Mouse (Mus musculus) heart, adult 9 months (tissue): ENCODE measurements at regions not wholly inside any gene's neighbourhood (a gene's known extent, or its start where the extent isn't known, plus 50 kb on each side); places are given as distances from the start of the nearest gene placed in this dataset.
A peak's percentile ranks its signal among the peaks of the same experiment; 100 is the strongest.

Experiments used
- DNase-seq, 2 experiments: peaks; one replicate each; pipeline ENCODE4 v3.0.0; 2022; ENCODE audit warnings: low spot score in 2 of 2

DNA sequence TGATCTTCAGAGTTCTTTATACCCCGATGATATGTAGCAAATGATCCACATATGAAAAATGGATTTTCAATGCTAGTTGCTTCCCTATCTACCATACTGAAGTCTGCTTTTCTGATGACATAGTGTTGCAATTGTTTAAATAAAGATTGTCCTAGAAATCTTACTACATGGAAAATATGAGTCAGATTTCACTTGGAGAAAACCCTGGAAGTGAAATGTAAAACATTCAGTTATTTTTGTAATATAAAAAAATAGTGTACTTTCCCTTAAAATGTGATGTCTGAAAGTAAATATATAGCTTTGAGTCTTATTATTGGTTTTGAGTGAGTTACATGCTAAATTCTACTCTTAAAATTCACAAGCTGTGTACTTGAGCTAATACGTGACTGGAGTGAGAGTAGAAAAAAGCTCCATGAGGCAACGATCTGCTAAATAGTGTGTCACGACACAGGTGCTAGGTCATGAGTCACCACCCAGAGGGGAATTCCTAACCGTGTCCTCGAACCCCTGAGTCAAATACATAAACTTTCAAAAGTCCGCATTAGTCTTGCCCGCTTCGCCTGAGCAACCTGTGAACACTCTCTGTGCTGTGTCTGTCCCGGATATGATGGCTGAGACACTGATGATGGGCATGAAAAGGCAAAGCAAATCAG, 430.5 kb downstream of the Hsfy2 start:
- DNase-seq, result no peak

- DNase-seq, result no peak
Measured at GRCm38 (mm10) chr1:56195224-56195623, 442.0 kb downstream of the Hsfy2 start.

GRCm38 (mm10) chr1:56183503-56184198, 453.6 kb downstream of the Hsfy2 start:
- no peak for DNase-seq

- no peak for DNase-seq
Measured at GRCm38 (mm10) chr1:56179206-56179985, 457.8 kb downstream of the Hsfy2 start.

DNA sequence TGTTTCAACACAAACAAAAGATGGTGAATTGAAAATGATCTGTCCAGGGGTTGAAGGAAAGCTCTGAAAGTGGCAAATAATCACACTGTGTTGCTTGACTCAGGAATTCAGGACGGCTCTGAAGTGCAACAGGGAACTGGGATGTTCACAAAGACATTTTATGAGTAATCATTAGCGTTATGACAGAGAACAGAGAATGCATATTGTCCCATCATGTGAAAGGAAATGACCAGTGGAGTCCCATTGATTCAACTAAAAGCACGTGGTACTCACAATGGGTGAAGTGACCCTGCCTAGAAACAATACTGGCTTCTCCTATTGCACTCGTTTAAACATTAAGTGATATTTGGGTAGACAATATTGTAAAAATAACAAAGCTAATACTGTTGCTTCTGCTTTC, 466.1 kb downstream of the Hsfy2 start:
- DNase-seq, result no peak

DNA sequence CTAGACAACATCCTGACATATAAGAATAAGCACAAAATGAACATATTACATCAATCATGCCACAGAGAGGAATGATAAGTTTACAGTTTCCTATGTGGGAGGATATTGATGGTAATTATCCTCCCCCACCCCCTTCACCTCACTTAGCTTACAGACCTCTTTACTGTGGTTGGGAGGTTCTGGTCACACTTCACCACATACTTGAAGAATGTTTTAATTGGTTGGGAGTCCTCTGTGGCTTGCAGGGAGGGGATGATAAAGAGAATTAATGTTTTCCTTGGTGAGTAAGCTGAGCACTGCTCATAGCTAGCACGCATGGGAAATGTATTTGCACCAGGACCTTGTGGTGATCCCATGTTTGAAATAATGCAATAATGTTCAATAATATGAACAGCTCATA, 468.5 kb downstream of the Hsfy2 start:
- DNase-seq, result no peak

DNA sequence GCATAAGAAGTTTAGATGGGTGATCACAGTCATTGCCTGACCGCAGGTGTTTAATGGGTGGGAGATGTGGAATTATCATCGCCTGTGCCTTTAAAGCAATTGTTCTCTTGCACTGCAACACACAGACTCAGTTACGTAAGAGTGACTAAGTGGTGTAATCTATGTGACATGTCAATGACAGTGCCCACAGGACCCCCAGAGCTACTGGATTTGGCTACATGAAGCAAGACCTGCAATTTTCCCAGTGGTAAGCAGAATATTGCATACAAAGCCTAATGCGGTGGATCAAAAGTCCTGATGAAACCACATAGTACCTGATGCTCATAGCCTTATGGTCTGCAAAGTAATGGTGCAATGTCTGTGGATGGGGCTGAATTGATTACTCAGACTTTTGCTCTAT, 469.2 kb downstream of the Hsfy2 start:
- DNase-seq, result no peak

DNA sequence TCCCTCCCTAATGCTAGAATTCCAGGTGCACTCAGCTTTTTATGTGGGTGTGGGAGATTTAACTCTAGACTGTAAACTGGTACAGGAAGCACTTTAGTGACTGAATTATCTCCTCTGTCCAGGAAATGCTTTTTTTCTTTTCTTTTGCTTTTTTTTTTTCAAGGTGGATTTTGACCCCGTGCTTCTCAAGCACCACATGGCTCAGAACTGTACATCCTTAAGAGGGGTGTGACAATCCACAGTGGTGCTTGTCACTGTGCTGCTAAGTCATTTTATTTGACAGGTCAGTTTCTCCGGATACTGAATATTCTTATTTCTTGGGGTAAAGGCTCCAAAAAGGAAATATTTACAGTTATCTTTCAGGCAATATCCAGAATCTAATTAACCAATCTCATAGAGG, 472.0 kb downstream of the Hsfy2 start:
- no peak for DNase-seq

GRCm38 (mm10) chr1:56164366-56164765, 472.9 kb downstream of the Hsfy2 start:
- DNase-seq, result no peak

DNA sequence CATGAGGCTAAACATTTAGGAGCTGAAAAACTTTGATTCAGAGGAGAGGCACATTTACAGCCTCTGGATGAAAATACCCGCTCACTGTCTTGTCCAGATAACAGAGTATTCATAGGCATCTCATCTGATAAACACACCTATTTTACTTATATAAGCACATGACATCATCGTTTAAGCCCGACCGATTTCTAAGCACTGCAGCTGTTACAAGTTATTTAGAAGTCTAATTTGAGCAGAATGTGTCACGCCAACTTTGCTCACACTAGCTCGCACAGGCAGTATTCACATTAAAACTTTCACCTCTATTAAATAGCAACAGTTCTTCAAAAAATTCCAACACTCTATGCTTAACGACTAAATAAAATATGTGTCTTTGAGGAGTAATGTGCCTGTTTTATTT, 506.3 kb downstream of the Hsfy2 start:
- no peak for DNase-seq

GRCm38 (mm10) chr1:56089254-56089834, 547.9 kb downstream of the Hsfy2 start:
- peak; percentile 77 to 89 for DNase-seq

GRCm38 (mm10) chr1:56088357-56088756, 548.9 kb downstream of the Hsfy2 start:
- DNase-seq, result no peak

DNA sequence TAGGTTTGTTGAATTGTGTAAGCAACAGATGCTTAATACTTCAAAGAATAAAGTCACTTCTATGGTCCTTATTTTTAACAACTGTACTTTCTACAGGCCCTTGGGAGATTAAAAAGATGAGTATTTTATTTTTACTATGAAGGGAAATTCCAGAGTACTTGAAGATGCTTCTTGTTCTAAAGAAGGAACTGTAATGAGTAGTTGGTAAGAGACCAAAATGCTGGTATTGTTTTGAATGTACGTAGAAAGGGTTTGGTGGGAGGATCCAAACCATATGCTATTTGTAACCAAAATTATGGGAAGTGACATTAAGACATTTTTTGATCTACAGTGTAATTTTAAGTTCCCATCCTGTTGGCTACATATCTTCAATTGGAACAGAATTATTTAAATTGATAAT, 560.5 kb downstream of the Hsfy2 start:
- DNase-seq, result no peak

DNA sequence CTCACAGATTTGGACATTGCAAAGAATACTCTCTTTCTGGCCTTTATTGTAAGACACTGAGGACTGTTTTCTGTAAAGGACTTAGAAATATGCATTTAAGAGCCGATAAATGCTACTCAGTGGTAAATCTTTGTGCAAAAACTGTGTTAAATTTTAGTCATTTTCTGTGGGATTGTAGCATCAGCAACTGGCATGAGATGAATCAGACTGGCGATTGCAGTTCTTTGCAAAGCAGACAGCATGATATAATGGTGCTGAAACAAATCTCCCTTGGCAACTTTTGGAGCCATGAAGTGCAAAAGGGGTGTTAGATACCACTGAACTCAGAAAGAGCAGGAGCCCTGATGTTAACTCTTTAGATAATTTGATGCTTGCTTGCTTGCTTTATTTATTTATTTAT, 565.0 kb downstream of the Hsfy2 start:
- no peak for DNase-seq

DNA sequence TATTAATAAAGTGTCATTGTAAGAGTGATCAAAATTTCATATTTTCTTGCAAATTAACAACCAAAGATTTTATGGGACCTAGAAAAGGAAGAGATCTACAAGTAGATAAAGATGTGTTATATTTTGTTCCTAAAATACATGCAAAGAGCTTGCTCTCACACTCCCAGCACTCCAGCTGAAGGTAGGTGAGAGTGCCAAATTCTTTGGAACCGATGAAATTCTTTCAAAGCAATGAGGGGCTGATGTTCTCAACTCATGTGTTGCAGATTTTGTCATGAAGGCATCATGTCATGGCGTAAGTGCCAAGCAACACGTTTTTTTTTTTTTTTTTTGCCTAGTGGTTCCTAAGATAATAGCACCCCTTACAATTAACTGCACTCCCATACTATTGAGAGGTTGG, 573.8 kb downstream of the Hsfy2 start:
- DNase-seq, result no peak
